Mouse (Mus musculus) right cerebral cortex, adult 18-20 months (tissue): ENCODE data around the gene Usp6nl.

ENCODE experiments used
- DNase-seq: peaks from one replicate; pipeline ENCODE4 v3.0.0; 2022; ENCODE audit warnings: mixed read lengths

The Usp6nl gene

GRCm38 (mm10) chr2:6478361-6478965, 156.0 kb downstream of the Usp6nl start:
- peak; percentile 56 for DNase-seq

- DNase-seq: no peak
Measured at GRCm38 (mm10) chr2:6478966-6479391, 156.5 kb downstream of the Usp6nl start.

- DNase-seq: no peak
Measured at GRCm38 (mm10) chr2:6479620-6480019, 157.2 kb downstream of the Usp6nl start.

- no peak for DNase-seq
Measured at GRCm38 (mm10) chr2:6481966-6482365, 159.5 kb downstream of the Usp6nl start.

GRCm38 (mm10) chr2:6482411-6482810, 159.9 kb downstream of the Usp6nl start:
- DNase-seq: no peak

- no peak for DNase-seq
Measured at GRCm38 (mm10) chr2:6483081-6483992, 160.9 kb downstream of the Usp6nl start.

GRCm38 (mm10) chr2:6484179-6484578, 161.7 kb downstream of the Usp6nl start:
- DNase-seq: no peak

- DNase-seq: no peak
Measured at GRCm38 (mm10) chr2:6487566-6488488, 165.4 kb downstream of the Usp6nl start.

- no peak for DNase-seq
Measured at GRCm38 (mm10) chr2:6488489-6489056, 166.1 kb downstream of the Usp6nl start.

GRCm38 (mm10) chr2:6490076-6490475, 167.6 kb downstream of the Usp6nl start:
- DNase-seq: no peak

- no peak for DNase-seq
Measured at GRCm38 (mm10) chr2:6490870-6491269, 168.4 kb downstream of the Usp6nl start.

- DNase-seq: no peak
Measured at GRCm38 (mm10) chr2:6493886-6494285, 171.4 kb downstream of the Usp6nl start.
